Mouse (Mus musculus) bone marrow, adult 2 months (tissue): ENCODE measurements around the gene Ptprt.

Experiments
- CTCF ChIP-seq: fragments of 200-500 bp; IDR thresholded peaks from 2 replicates; pipeline ENCODE4 v1.5.1; 2011; ENCODE audit warnings: low read length, control low read depth; ENCODE audit not compliant: control insufficient read depth, insufficient read depth
- POLR2A ChIP-seq: fragments of 200-500 bp; IDR thresholded peaks from 2 replicates; pipeline ENCODE4 v1.6.1; 2011; ENCODE audit warnings: low read depth, mild to moderate bottlenecking, control low read depth, low read length, borderline replicate concordance; ENCODE audit not compliant: control insufficient read depth

DNA sequence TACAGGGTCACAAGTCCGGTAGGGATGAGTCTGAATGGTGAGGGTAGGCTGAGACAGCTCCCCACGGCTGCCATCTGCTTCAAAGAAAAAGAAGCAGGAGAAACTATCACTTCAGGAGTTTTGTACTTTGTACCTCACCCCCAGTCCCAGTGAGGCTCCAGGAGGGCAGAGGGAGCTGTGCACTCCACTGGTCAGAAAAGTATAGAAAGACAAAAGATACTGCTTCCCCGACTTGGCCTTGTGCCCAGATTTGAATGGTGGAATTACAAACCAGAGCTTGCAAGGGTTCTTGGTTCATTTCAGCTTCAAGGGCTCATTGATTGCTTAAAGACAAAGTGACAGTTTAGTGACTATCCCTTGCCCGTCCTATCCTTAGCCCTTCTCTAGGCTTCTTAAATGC lies 1053.6 kb downstream of the Ptprt start:
- no peak for TF ChIP-seq POLR2A
- TF ChIP-seq CTCF, result no peak
